Mouse (Mus musculus) macrophage (primary cell): ENCODE results near the gene Zbtb16. TPM values are rescaled to one million over a fixed set of nuclear protein-coding genes. Genes with fewer than 3 reads are reported as not detected.

Experiments used
- H3K27ac ChIP-seq: fragments of 350-480 bp; formaldehyde crosslinking; 2 replicates; pipeline ENCODE4 v1.9.0; 2021
- H3K36me3 ChIP-seq: fragments of 350-480 bp; formaldehyde crosslinking; 2 replicates; pipeline ENCODE4 v1.9.0; 2021; ENCODE audit errors: inconsistent target
- H3K4me3 ChIP-seq: fragments of 350-480 bp; formaldehyde crosslinking; 2 replicates; pipeline ENCODE4 v1.9.0; 2021; ENCODE audit errors: inconsistent target
- H3K79me2 ChIP-seq: fragments of 350-480 bp; formaldehyde crosslinking; 2 replicates; pipeline ENCODE4 v1.9.0; 2021; ENCODE audit errors: inconsistent target
- WGBS: methylation state at CpG from one replicate; pipeline ENCODE4 v1.1.7; 2026; ENCODE audit warnings: inconsistent platforms; ENCODE audit not compliant: missing documents; 5-methylcytosine and 5-hydroxymethylcytosine counted together
- polyA plus RNA-seq: library from polyadenylated mRNA; stranded (reverse); fragments of 250-400 nt; gene quantifications from 3 replicates; pipeline ENCODE4 v1.2.4, GENCODE M21; 2018; ENCODE audit warnings: inconsistent platforms

The Zbtb16 gene
- polyA plus RNA-seq, 1 experiment from 2014 or later: 0.62 TPM

DNA sequence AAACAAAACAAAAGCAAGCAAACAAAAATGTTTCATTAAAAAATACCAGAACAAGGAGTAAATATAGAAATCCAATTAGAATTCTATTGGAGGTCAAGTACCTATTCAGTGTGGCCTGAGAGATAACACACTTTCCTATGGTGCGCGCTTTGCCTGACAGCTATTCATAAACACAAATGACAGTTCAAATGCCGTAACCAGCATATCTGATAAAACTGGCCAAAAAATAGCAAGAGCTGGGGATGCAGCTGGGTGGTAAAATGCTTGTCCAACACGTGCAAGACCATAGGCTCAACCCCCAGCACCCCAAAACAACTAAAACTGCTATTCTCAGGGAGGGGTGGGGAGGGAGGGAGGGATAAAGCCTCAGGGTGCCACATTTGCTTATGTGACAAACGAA is 33.6 kb downstream of the Zbtb16 start:
- no peaks in the 10 kb centered on the region for H3K36me3 ChIP-seq
- H3K27ac ChIP-seq: no peak overlapping the region
- 85% methylated on average over 5 of the region's 5 CpGs for WGBS
- H3K4me3 ChIP-seq: no peak overlapping the region
- H3K79me2 ChIP-seq: no peaks in the 10 kb centered on the region

DNA sequence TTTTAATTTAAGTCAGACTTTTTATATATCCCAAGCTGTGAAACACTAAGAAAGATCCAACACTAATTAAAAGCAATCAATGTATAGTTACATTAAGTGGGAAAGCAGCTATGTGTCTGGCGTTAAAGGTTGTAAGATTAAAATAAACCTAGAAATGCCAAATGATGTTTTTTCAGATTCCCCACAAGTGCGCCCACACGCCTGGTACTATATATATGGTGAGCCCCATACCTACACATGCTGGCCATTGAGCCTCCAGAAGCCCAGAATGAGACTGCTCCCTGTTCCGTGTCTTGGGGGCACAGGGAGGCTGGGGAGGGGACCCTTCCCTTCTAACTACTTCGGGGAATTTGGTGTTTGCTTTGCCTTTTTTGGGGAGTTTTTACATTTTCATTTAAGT is 34.7 kb downstream of the Zbtb16 start:
- Histone ChIP-seq H3K36me3 (no peaks in the 10 kb centered on the region), H3K27ac (no peak overlapping the region), H3K4me3 (no peak overlapping the region), H3K79me2 (no peaks in the 10 kb centered on the region)
- WGBS: 92% methylated on average over 4 of the region's 5 CpGs

- 87% methylated on average over 8 of the region's 8 CpGs for WGBS
- Histone ChIP-seq H3K4me3 (no peak overlapping the region), H3K27ac (no peak overlapping the region), H3K36me3 (no peaks in the 10 kb centered on the region), H3K79me2 (no peaks in the 10 kb centered on the region)
These were observed 35.4 kb downstream of the Zbtb16 start for GRCm38 (mm10) chr9:48800627-48801026.

DNA sequence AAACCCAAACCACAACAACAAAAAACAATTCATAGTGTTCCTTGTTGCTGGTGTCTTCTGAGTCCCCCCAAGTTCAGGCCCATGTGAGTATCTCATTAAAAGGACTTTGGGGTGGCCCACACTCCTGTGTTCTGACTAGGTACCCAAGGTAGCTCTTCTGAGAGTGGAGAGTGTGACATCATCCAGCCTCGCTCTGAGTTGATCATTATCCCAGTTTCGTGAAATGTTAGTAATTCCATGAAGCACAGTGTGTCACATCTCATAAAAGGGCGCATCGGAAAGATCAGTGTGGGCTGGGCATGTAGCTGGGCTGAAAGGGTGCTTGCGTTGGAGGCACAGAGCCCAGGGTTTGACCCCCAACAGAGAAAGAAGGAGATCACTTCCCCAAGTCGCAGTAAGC is 38.0 kb downstream of the Zbtb16 start:
- WGBS: 77% methylated on average over 6 of the region's 6 CpGs
- Histone ChIP-seq H3K4me3 (no peak overlapping the region), H3K27ac (no peak overlapping the region), H3K36me3 (no peaks in the 10 kb centered on the region), H3K79me2 (no peaks in the 10 kb centered on the region)

- 91% methylated on average over 10 of the region's 11 CpGs for WGBS
- H3K36me3 ChIP-seq: no peaks in the 10 kb centered on the region
- H3K79me2 ChIP-seq: no peaks in the 10 kb centered on the region
- H3K27ac ChIP-seq: no peak overlapping the region
- H3K4me3 ChIP-seq: no peak overlapping the region
These were observed 39.7 kb downstream of the Zbtb16 start for GRCm38 (mm10) chr9:48796267-48796822.

GRCm38 (mm10) chr9:48795740-48796139 is 40.3 kb downstream of the Zbtb16 start:
- Histone ChIP-seq H3K79me2 (no peaks in the 10 kb centered on the region), H3K36me3 (no peaks in the 10 kb centered on the region), H3K4me3 (no peak overlapping the region), H3K27ac (no peak overlapping the region)
- WGBS: 100% methylated on average over 9 of the region's 10 CpGs

- WGBS: 66% methylated on average over 8 of the region's 8 CpGs
- H3K4me3 ChIP-seq: no peak overlapping the region
- H3K36me3 ChIP-seq: no peaks in the 10 kb centered on the region
- no peaks in the 10 kb centered on the region for H3K79me2 ChIP-seq
- H3K27ac ChIP-seq: no peak overlapping the region
These were observed 40.9 kb downstream of the Zbtb16 start for GRCm38 (mm10) chr9:48795095-48795494.

GRCm38 (mm10) chr9:48794463-48794862 is 41.6 kb downstream of the Zbtb16 start:
- 92% methylated on average over 2 of the region's 2 CpGs for WGBS
- no peaks in the 10 kb centered on the region for H3K36me3 ChIP-seq
- H3K4me3 ChIP-seq: no peak overlapping the region
- H3K27ac ChIP-seq: no peak overlapping the region
- H3K79me2 ChIP-seq: no peaks in the 10 kb centered on the region

DNA sequence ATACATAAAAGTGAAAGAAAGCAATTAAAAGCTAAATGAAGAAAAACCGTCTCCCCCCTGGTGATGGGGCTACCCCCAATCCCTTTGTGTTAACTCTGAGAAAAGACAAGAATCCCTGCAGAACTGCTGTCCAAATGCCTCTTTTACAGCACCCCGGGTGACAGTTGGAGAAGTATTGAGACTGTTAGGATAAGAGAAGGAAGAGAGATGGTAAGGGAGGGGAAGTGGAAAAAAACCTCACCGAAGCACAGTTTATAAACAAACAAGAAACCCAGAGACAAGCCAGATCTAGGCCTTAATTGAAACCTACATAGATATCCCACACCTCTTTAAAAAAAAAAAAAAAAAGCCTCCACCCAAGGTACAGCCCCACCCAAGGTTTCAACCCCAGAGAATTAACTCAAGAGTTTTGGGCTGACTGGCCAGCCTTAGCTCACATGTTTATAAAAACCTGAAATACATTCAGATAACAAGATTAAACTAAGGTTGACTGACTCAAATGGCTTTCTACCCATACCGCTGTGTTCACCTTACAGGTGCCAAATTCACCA is 42.3 kb downstream of the Zbtb16 start:
- Histone ChIP-seq H3K4me3 (no peak overlapping the region), H3K36me3 (no peaks in the 10 kb centered on the region), H3K27ac (no peak overlapping the region), H3K79me2 (no peaks in the 10 kb centered on the region)
- 47% methylated on average over 4 of the region's 4 CpGs for WGBS

DNA sequence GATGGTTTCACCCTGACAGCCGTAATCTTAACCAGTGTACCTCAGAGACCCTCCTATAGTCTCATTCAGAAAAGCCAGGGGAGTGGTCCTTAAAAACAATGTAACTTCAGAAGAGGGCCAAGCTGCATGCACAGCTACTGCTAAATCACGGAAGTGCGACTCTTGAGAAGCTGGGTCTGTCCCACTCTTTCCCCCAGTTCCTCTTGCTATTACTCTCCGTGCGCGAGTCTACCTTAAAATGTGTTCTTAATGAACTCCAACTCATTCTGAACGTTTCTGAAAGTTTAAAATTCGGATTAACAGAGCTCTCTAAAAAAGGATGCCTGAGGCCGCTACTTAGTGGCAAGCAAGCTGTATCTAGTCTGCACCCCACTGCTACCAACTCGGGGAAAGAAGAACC is 45.4 kb downstream of the Zbtb16 start:
- no peak overlapping the region for H3K27ac ChIP-seq

DNA sequence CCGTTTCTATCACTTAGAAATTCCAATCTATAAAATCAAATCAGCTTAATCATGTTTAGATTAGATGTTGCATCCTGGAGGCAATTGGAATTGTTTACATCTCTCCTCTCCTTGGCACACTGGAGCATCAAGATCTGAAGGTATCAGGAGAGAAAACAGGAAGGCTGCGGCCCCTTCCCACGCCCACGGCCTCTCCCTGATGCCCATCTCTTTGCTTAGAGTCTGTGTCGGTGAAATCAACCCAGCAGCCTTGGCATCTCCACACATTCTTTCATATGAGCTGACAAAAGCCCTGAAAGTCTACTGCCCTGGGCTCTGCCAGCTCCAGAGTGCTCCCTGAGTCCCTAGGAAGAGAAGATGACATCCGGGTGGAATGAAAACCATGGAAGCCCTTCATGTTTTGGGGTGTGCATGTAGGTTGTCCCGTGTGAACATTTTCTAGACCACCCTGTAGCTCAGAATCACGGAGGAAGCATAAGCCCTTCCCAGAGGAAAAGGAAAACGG is 48.1 kb downstream of the Zbtb16 start:
- Histone ChIP-seq H3K79me2 (no peaks in the 10 kb centered on the region), H3K27ac (no peak overlapping the region), H3K4me3 (no peak overlapping the region), H3K36me3 (no peaks in the 10 kb centered on the region)
- 90% methylated on average over 9 of the region's 9 CpGs for WGBS

More for the DNA sequence above, 45.4 kb downstream of the Zbtb16 start:
- 83% methylated on average over 10 of the region's 10 CpGs for WGBS
- H3K4me3 ChIP-seq: no peak overlapping the region
- H3K79me2 ChIP-seq: no peaks in the 10 kb centered on the region
- no peaks in the 10 kb centered on the region for H3K36me3 ChIP-seq

DNA sequence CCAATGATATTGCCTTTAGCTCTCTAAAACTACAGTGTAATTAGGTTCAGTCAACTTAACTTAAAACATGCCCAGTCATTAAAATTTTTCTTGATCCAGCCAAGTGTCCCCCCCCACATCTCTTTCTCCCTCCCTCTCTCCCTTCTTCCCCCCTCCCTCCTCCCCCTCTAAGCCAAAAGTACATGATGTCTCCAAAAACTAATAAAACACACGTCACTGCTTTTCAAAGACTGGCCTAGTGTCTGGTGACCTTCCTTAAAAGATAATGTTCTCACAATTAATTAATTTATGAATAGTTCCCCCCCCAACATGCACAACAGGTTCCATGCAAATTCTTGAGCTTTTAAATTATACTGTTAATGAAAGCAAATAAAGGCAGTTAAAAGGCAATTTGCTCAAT is 48.7 kb downstream of the Zbtb16 start:
- no peaks in the 10 kb centered on the region for H3K79me2 ChIP-seq
- no peaks in the 10 kb centered on the region for H3K36me3 ChIP-seq
- WGBS: 80% methylated on average over 1 of the region's 1 CpGs
- no peak overlapping the region for H3K4me3 ChIP-seq
- no peak overlapping the region for H3K27ac ChIP-seq

- WGBS: 37% methylated on average over 6 of the region's 6 CpGs
- H3K36me3 ChIP-seq: no peaks in the 10 kb centered on the region
- H3K27ac ChIP-seq: no peak overlapping the region
- no peaks in the 10 kb centered on the region for H3K79me2 ChIP-seq
- no peak overlapping the region for H3K4me3 ChIP-seq
These were observed 49.2 kb downstream of the Zbtb16 start for GRCm38 (mm10) chr9:48786814-48787213.

DNA sequence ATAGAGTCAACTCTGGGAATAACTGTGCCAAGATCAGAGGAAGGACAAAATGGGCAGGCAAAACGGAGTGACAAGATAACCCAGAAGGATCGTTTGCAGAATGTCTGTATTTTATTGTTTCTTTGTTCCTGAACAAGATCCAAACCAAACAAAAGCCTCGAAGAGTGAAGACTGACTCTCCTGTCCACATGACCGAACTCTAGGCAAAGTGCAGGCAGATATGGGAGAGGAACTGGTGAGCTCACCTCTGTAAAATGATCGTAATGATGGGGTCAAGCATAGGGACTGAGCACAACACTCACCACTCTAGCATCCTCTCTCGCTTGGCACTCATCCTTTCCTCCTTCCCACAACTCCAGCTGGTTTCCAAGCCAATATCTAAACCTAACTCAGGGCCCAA is 51.1 kb downstream of the Zbtb16 start:
- H3K27ac ChIP-seq: no peak overlapping the region
- WGBS: 90% methylated on average over 6 of the region's 6 CpGs

GRCm38 (mm10) chr9:48783292-48783691 is 52.7 kb downstream of the Zbtb16 start:
- Histone ChIP-seq H3K27ac (no peak overlapping the region), H3K4me3 (no peak overlapping the region), H3K79me2 (no peaks in the 10 kb centered on the region), H3K36me3 (no peaks in the 10 kb centered on the region)
- 27% methylated on average over 4 of the region's 4 CpGs for WGBS

More for the DNA sequence above, 51.1 kb downstream of the Zbtb16 start:
- Histone ChIP-seq H3K79me2 (no peaks in the 10 kb centered on the region), H3K36me3 (no peaks in the 10 kb centered on the region), H3K4me3 (no peak overlapping the region)
